Mouse (Mus musculus) ES-Bruce4 (cell line): ENCODE results near the gene Cd47. TPM values are rescaled to one million over a fixed set of nuclear protein-coding genes. Genes with fewer than 3 reads are reported as not detected.

Experiments used
- H3K27ac ChIP-seq: 2 replicates; pipeline ENCODE4 v1.5.1; 2012; ENCODE audit warnings: low read length, inconsistent platforms; ENCODE audit not compliant: insufficient read depth
- H3K27me3 ChIP-seq: 2 replicates; pipeline ENCODE4 v1.6.1; 2012; ENCODE audit warnings: mild to moderate bottlenecking, low read length, inconsistent platforms; ENCODE audit not compliant: control insufficient read depth, poor library complexity, insufficient read depth, severe bottlenecking
- H3K36me3 ChIP-seq: 2 replicates; pipeline ENCODE4 v1.6.1; 2012; ENCODE audit warnings: inconsistent platforms, mild to moderate bottlenecking, low read length, moderate library complexity; ENCODE audit not compliant: control insufficient read depth, poor library complexity, insufficient read depth, severe bottlenecking
- H3K4me1 ChIP-seq: one replicate; pipeline ENCODE4 v1.8.1; 2011; ENCODE audit warnings: low read length; ENCODE audit not compliant: control insufficient read depth, insufficient read depth
- H3K4me3 ChIP-seq: 2 replicates; pipeline ENCODE4 v1.5.1; 2011; ENCODE audit warnings: low read depth, mild to moderate bottlenecking, low read length
- H3K9ac ChIP-seq: 2 replicates; pipeline ENCODE4 v1.6.1; 2012; ENCODE audit warnings: low read depth, mild to moderate bottlenecking, inconsistent platforms; ENCODE audit not compliant: poor library complexity, severe bottlenecking
- H3K9me3 ChIP-seq: replicated peaks from 2 replicates; pipeline ENCODE4 v1.6.1; 2012; ENCODE audit warnings: mild to moderate bottlenecking, low read length, inconsistent platforms; ENCODE audit not compliant: control insufficient read depth, poor library complexity, insufficient read depth, severe bottlenecking
- CTCF ChIP-seq: IDR thresholded peaks from one replicate; pipeline ENCODE4 v1.8.1; 2011; ENCODE audit warnings: low read depth, low read length
- EP300 ChIP-seq: IDR thresholded peaks from 2 replicates; pipeline ENCODE4 v1.6.1; 2011; ENCODE audit warnings: low read depth, low read length; ENCODE audit not compliant: insufficient read depth
- POLR2A ChIP-seq: IDR thresholded peaks from one replicate; pipeline ENCODE4 v1.8.1; 2011; ENCODE audit warnings: low read length; ENCODE audit not compliant: insufficient read depth
- polyA plus RNA-seq: library from polyadenylated mRNA; stranded (reverse); fragments of >200 nt; gene quantifications from 2 replicates; pipeline ENCODE4 v1.2.4, GENCODE M21; 2011; ENCODE audit warnings: low read depth; ENCODE audit not compliant: missing spikeins, insufficient read depth, insufficient read length

Cd47 gene
- polyA plus RNA-seq, 1 experiment = 11.0 TPM

- no peak overlapping the region for H3K27ac ChIP-seq
- no peaks in the 10 kb centered on the region for H3K4me1 ChIP-seq
- H3K4me3 ChIP-seq = no peak overlapping the region
- no peaks in the 10 kb centered on the region for H3K36me3 ChIP-seq
- no peaks in the 10 kb centered on the region; the same call in 1 of the 2 replicates for H3K27me3 ChIP-seq
- H3K9me3 ChIP-seq = no peaks in the 10 kb centered on the region
- H3K9ac ChIP-seq = no peak overlapping the region
- TF ChIP-seq EP300 (no peak), POLR2A (no peak), CTCF (no peak)
Measured at GRCm38 (mm10) chr16:49774059-49775001, 26.0 kb upstream of the Cd47 start.

DNA sequence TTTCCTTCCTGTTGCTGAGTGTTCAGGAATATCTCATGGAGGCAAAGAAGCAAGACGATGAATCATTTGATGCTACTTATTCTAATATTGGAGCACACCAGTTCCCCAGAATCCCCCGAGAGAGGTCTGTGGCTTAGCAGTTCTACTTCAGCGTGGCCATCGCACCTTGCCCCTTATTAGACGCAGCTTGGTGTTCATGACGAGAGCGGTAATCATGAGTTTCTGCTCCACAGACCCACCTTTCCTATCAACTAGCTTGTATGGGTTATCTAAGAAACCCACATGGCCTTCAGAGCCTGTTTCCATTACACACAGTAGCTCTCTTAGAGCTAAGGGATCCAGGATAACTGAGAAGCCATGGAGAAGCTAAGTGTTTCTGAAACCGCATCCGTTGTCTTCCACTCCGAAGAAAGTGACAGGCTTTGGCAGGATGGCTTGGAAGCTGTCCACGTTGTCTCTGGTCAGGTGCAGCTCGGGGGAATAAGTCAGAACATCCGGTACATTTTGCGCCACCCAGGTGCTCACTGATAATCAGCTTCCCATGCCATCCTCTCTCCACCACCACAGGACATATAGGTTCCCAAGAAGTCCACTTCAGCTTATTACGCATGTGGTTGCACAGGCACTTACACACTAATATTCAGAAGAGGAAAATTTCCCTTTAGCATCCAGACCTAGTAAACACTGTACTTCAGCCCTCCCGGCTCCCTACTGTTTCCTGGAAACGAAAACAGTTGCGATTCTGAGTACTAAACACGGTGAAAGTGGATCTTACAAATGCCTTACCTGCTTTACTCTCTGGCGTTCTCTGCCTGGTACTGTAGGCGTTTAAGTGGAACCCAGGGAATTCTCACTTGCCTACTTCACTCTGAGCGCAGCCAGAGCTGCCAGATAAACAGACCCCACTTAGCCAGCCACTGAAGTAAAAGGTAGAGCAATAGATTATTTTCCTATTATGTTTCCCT is 25.0 kb upstream of the Cd47 start:
- no peak overlapping the region for H3K4me3 ChIP-seq
- H3K36me3 ChIP-seq = no peaks in the 10 kb centered on the region
- H3K4me1 ChIP-seq = no peaks in the 10 kb centered on the region
- no peak overlapping the region for H3K27ac ChIP-seq
- H3K27me3 ChIP-seq = no peaks in the 10 kb centered on the region; the same call in 1 of the 2 replicates
- H3K9me3 ChIP-seq = no peaks in the 10 kb centered on the region
- no peak for TF ChIP-seq CTCF
- H3K9ac ChIP-seq = no peak overlapping the region

DNA sequence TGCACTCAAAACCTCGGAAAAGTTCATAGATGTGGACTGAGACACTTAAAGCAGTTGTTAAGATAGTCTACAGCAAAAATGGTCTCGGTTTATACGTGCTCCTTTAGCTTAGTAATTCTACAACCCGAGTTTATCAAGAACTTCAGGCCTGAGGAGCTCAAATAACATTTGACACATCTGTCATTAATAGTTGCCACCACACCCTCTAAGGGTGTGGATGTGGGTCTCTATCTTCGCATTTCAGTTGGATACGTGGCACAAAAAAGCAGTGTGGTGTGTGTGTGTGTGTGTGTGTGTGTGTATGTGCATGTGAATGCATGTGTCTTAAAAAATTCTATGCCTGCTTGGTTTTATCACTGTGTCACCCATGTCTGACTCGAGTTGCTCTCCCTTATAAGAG is 23.4 kb upstream of the Cd47 start:
- Histone ChIP-seq H3K4me1 (no peaks in the 10 kb centered on the region), H3K9ac (no peak overlapping the region), H3K36me3 (no peaks in the 10 kb centered on the region), H3K27me3 (no peaks in the 10 kb centered on the region; the same call in 1 of the 2 replicates), H3K4me3 (no peak overlapping the region), H3K9me3 (no peaks in the 10 kb centered on the region), H3K27ac (no peak overlapping the region)
- no peak for TF ChIP-seq EP300

GRCm38 (mm10) chr16:49781556-49782156 is 18.7 kb upstream of the Cd47 start:
- Histone ChIP-seq H3K9me3 (no peaks in the 10 kb centered on the region), H3K27me3 (no peaks in the 10 kb centered on the region), H3K4me3 (no peak overlapping the region), H3K4me1 (no peaks in the 10 kb centered on the region), H3K9ac (no peak overlapping the region), H3K36me3 (no peaks in the 10 kb centered on the region), H3K27ac (no peak overlapping the region)
- TF ChIP-seq POLR2A (no peak), CTCF (no peak), EP300 (no peak)

DNA sequence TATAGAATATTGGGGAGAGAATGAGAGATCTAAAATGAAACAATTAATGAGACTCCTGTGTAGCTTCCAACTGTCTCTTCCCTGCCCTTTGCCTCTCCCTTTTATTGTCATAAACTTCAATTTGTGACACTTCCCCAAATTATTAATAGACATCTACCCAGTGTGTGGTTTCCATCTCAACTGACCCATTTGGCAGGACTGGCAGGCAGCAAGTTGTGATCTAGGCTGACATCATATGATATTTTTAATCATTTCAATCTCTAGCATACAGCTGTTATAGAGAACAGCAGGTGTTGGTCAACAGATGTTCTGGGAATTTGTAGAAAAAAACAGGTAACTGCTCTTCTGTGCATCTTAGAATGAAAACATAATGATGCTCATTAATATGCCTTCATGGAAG is 17.0 kb upstream of the Cd47 start:
- Histone ChIP-seq H3K36me3 (no peaks in the 10 kb centered on the region), H3K9me3 (no peaks in the 10 kb centered on the region), H3K27ac (no peak overlapping the region), H3K4me3 (no peak overlapping the region), H3K9ac (no peak overlapping the region), H3K4me1 (no peaks in the 10 kb centered on the region), H3K27me3 (no peaks in the 10 kb centered on the region)
- TF ChIP-seq POLR2A (no peak), EP300 (no peak), CTCF (no peak)
